Mouse (Mus musculus) CH12.LX (cell line): ENCODE measurements around the gene Ovca2. TPM values are rescaled to one million over a fixed set of nuclear protein-coding genes. Genes with fewer than 3 reads are reported as not detected.

ENCODE experiments used
- DNase-seq: peaks from one replicate; pipeline ENCODE4 v3.0.0-alpha.2; 2013; ENCODE audit errors: extremely low read depth
- H3K27ac ChIP-seq: 2 replicates; pipeline ENCODE4 v1.5.1; 2012; ENCODE audit warnings: low read depth, mild to moderate bottlenecking, control low read depth, moderate library complexity; ENCODE audit not compliant: insufficient read depth
- H3K27me3 ChIP-seq: replicated peaks from 2 replicates; pipeline ENCODE3; 2012; ENCODE audit warnings: inconsistent platforms
- H3K36me3 ChIP-seq, 2 experiments: replicated peaks in 1 of 2; 2 replicates each; pipeline versions ENCODE3 to v1.6.1; 2012; ENCODE audit warnings: inconsistent platforms in 1 of 2, low read length in 1 of 2, mild to moderate bottlenecking in 1 of 2, mixed read lengths in 1 of 2, moderate library complexity in 1 of 2; ENCODE audit not compliant: control insufficient read depth in 1 of 2, insufficient read depth in 1 of 2
- H3K4me1 ChIP-seq, 2 experiments: 2 replicates each; pipeline ENCODE4 v1.6.1; 2012; ENCODE audit warnings: inconsistent platforms in 1 of 2, moderate library complexity in 1 of 2; ENCODE audit not compliant: insufficient read depth in 2 of 2, control insufficient read depth in 1 of 2
- H3K4me2 ChIP-seq: 2 replicates; pipeline ENCODE4 v1.6.1; 2012; ENCODE audit warnings: low read depth, mild to moderate bottlenecking, control low read depth; ENCODE audit not compliant: poor library complexity, insufficient read depth, severe bottlenecking
- H3K4me3 ChIP-seq, 3 experiments: fragments of 150-350 bp in 1 of 3; sonication (generic) in 1 of 3; replicated peaks in 1 of 3; 2 replicates each; pipeline versions ENCODE3 to v1.5.1; 2011 to 2012; ENCODE audit warnings: low read depth in 2 of 3, low read length in 2 of 3, mild to moderate bottlenecking in 2 of 3, moderate library complexity in 2 of 3, control low read depth in 1 of 3, improper control_type of control experiment in 1 of 3, inconsistent platforms in 1 of 3, mixed read lengths in 1 of 3; ENCODE audit not compliant: poor library complexity in 1 of 3
- H3K79me2 ChIP-seq: replicated peaks from 2 replicates; pipeline ENCODE4 v1.6.1; 2012; ENCODE audit warnings: mild to moderate bottlenecking, moderate library complexity; ENCODE audit not compliant: control insufficient read depth, poor library complexity, insufficient read depth, severe bottlenecking; ENCODE audit errors: extremely low read depth
- H3K9ac ChIP-seq: 2 replicates; pipeline ENCODE4 v1.6.1; 2012; ENCODE audit warnings: low read depth, mild to moderate bottlenecking, control low read depth, moderate library complexity; ENCODE audit not compliant: insufficient read depth
- H3K9me3 ChIP-seq: replicated peaks from 2 replicates; pipeline ENCODE3; 2012; ENCODE audit warnings: low read length, inconsistent platforms, mixed read lengths
- CHD2 ChIP-seq: IDR thresholded peaks from 2 replicates; pipeline ENCODE4 v1.6.1; 2011; ENCODE audit warnings: low read length, improper control_type of control experiment
- EP300 ChIP-seq: IDR thresholded peaks from 2 replicates; pipeline ENCODE4 v1.6.1; 2011; ENCODE audit warnings: low read length, improper control_type of control experiment
- ETS1 ChIP-seq: conservative IDR thresholded peaks from 2 replicates; pipeline ENCODE4 v1.6.1; 2012; ENCODE audit warnings: low read depth, mild to moderate bottlenecking, inconsistent platforms, low read length, improper control_type of control experiment, moderate library complexity
- GABPA ChIP-seq: IDR thresholded peaks from 2 replicates; pipeline ENCODE4 v1.6.1; 2012; ENCODE audit warnings: low read depth, low read length, improper control_type of control experiment, inconsistent platforms; ENCODE audit not compliant: insufficient replicate concordance
- HCFC1 ChIP-seq: IDR thresholded peaks from 2 replicates; pipeline ENCODE4 v1.6.1; 2012; ENCODE audit warnings: low read depth, mild to moderate bottlenecking, inconsistent platforms, low read length, improper control_type of control experiment
- IRF4 ChIP-seq: IDR thresholded peaks from 2 replicates; pipeline ENCODE4 v1.6.1; 2014; ENCODE audit warnings: low read depth, mild to moderate bottlenecking, inconsistent platforms, low read length, improper control_type of control experiment
- JUN ChIP-seq: IDR thresholded peaks from 2 replicates; pipeline ENCODE4 v1.6.1; 2011; ENCODE audit warnings: low read depth, mild to moderate bottlenecking, low read length, improper control_type of control experiment, moderate library complexity; ENCODE audit not compliant: insufficient read depth
- JUND ChIP-seq: conservative IDR thresholded peaks from 2 replicates; pipeline ENCODE4 v1.6.1; 2011; ENCODE audit warnings: low read depth, low read length, improper control_type of control experiment
- MAX ChIP-seq: IDR thresholded peaks from 2 replicates; pipeline ENCODE4 v1.6.1; 2011; ENCODE audit warnings: low read length, improper control_type of control experiment
- MAZ ChIP-seq: IDR thresholded peaks from 2 replicates; pipeline ENCODE4 v1.6.1; 2012; ENCODE audit warnings: low read depth, mild to moderate bottlenecking, inconsistent platforms, low read length, improper control_type of control experiment, moderate library complexity
- MEF2A ChIP-seq: IDR thresholded peaks from 2 replicates; pipeline ENCODE4 v1.6.1; 2014; ENCODE audit warnings: low read depth, mild to moderate bottlenecking, inconsistent platforms, low read length, improper control_type of control experiment, borderline replicate concordance
- MYC ChIP-seq: IDR thresholded peaks from 2 replicates; pipeline ENCODE4 v1.6.1; 2011; ENCODE audit warnings: low read depth, mild to moderate bottlenecking, improper control_type of control experiment, low read length
- RCOR1 ChIP-seq: conservative IDR thresholded peaks from 2 replicates; pipeline ENCODE4 v1.6.1; 2012; ENCODE audit warnings: low read depth, mild to moderate bottlenecking, inconsistent platforms, low read length, improper control_type of control experiment
- SMC3 ChIP-seq: IDR thresholded peaks from 2 replicates; pipeline ENCODE4 v1.6.1; 2011; ENCODE audit warnings: low read depth, low read length, improper control_type of control experiment
- TCF12 ChIP-seq: IDR thresholded peaks from 2 replicates; pipeline ENCODE4 v1.6.1; 2014; ENCODE audit warnings: low read depth, mild to moderate bottlenecking, inconsistent platforms, low read length, improper control_type of control experiment
- UBTF ChIP-seq: IDR thresholded peaks from 2 replicates; pipeline ENCODE4 v1.6.1; 2012; ENCODE audit warnings: low read depth, mild to moderate bottlenecking, inconsistent platforms, low read length, improper control_type of control experiment, moderate library complexity
- USF1 ChIP-seq: IDR thresholded peaks from 2 replicates; pipeline ENCODE4 v1.6.1; 2014; ENCODE audit warnings: low read depth, mild to moderate bottlenecking, inconsistent platforms, low read length, improper control_type of control experiment
- ZC3H11A ChIP-seq: IDR thresholded peaks from 2 replicates; pipeline ENCODE4 v1.6.1; 2012; ENCODE audit warnings: low read depth, mild to moderate bottlenecking, inconsistent platforms, low read length, improper control_type of control experiment
- ZKSCAN1 ChIP-seq: IDR thresholded peaks from 2 replicates; pipeline ENCODE4 v1.6.1; 2012; ENCODE audit warnings: low read depth, inconsistent platforms, low read length, improper control_type of control experiment, borderline replicate concordance
- ZNF384 ChIP-seq: IDR thresholded peaks from 2 replicates; pipeline ENCODE4 v1.6.1; 2012; ENCODE audit warnings: low read depth, low read length, improper control_type of control experiment, inconsistent platforms
- dilution Hi-C: fragments of 300-500 bp; cut with MboI; formaldehyde crosslinking; loops from 2 replicates; pipeline ENCODE4 v1.14.3; 2020; ENCODE audit warnings: low sequenced_read_pairs; ENCODE audit not compliant: extremely low pct_unique_long_range_greater_than_20kb, extremely low pct_ligation_motif_present
- in situ Hi-C: fragments of 300-500 bp; cut with MboI; formaldehyde crosslinking; loops from 3 replicates; pipeline ENCODE4 v1.14.3; 2019; ENCODE audit warnings: low sequenced_read_pairs, low pct_ligation_motif_present, low pct_unique_long_range_greater_than_20kb, mixed read lengths
- polyA plus RNA-seq: library from polyadenylated mRNA; unstranded; fragments of >175 nt; gene quantifications from 2 replicates; pipeline ENCODE4 v1.2.1, GENCODE M21; 2012; ENCODE audit warnings: low read depth; ENCODE audit not compliant: insufficient read length
- total RNA-seq, 2 experiments: library from RNA; depleted of rRNA; stranded (reverse); fragments of 300-350 nt in 1 of 2; fragments of >200 nt in 1 of 2; gene quantifications; 2 replicates each; pipeline ENCODE4 v1.2.3; 2012 to 2014

Ovca2 gene
- total and polyA plus RNA-seq, 3 experiments, result 20.7 to 86.9 (median 32.1) TPM

- Histone ChIP-seq H3K36me3 (no peaks in the 10 kb centered on the region), H3K4me1 (peaks cover 2 to 3% of the 10 kb centered on the region in 2 experiments; a peak in 3 of 4 replicates), H3K9ac (no peak overlapping the region), H3K4me3 (no peak overlapping the region), H3K9me3 (peaks cover 2% of the 10 kb centered on the region), H3K4me2 (no peak overlapping the region), H3K27ac (no peak overlapping the region), H3K27me3 (peaks cover 11% of the 10 kb centered on the region), H3K79me2 (no peaks in the 10 kb centered on the region)
- no peak for TF ChIP-seq TCF12
- no peak for TF ChIP-seq GABPA
- no peak for TF ChIP-seq ZNF384
- no peak for TF ChIP-seq SMC3
- TF ChIP-seq RCOR1, result no peak
- no peak for TF ChIP-seq ETS1
- TF ChIP-seq UBTF, result no peak
- no peak for TF ChIP-seq MAX
- no peak for TF ChIP-seq JUN
- TF ChIP-seq MYC, result no peak
- TF ChIP-seq EP300, result no peak
- no peak for TF ChIP-seq IRF4
- no peak for TF ChIP-seq CHD2
- no peak for TF ChIP-seq ZC3H11A
- no peak for TF ChIP-seq MEF2A
- no peak for TF ChIP-seq USF1
- TF ChIP-seq HCFC1, result no peak
- TF ChIP-seq MAZ, result no peak
- dilution Hi-C loops (no loop called here), in situ Hi-C loops (no loop called here)
- DNase-seq, result no peak
Observed at GRCm38 (mm10) chr11:75220115-75220514, 41.5 kb upstream of the Ovca2 start.

GRCm38 (mm10) chr11:75214081-75214950, 35.7 kb upstream of the Ovca2 start:
- TF ChIP-seq JUND (no peak), ZKSCAN1 (peak; percentile 80)
- in situ Hi-C loops, result no loop called here
- dilution Hi-C loops, result no loop called here
- Histone ChIP-seq H3K4me3 (no peak overlapping the region), H3K36me3 (no peaks in the 10 kb centered on the region), H3K79me2 (no peaks in the 10 kb centered on the region), H3K9me3 (peaks cover 2% of the 10 kb centered on the region), H3K4me1 (peaks cover 4 to 20% of the 10 kb centered on the region in 2 experiments), H3K4me2 (no peak overlapping the region), H3K27ac (no peak overlapping the region), H3K9ac (no peak overlapping the region), H3K27me3 (peaks cover 7% of the 10 kb centered on the region)
- no peak for DNase-seq
